8 mouse cellular contexts compared by ENCODE assay signal in the genomic region with DNA sequence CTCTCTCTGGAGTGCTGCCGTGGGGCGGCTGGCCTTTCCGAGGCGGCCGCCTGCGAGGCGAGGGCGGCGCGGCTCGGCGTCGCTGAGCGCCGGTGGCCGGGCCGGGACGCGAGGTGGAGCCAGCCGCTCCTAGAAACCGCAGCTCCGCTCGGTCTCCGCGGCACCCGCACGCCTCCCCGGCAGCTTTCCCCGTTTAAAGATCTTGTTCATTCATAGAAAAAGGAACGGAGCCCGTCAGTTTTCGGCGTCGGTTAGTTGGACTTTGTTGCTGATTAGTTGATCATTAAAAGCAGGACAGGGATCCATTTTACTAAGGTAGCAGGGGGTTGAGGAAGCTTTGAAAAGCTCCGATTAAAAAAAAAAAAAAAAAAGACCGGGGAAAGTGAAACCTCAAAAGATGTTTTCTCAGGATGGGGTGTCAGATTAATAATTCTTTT. TPM values are rescaled to one million over a fixed set of nuclear protein-coding genes. Genes with fewer than 3 reads are reported as not detected.
DNase-seq lines count a peak whose midpoint lies in the region; ATAC-seq and TF ChIP-seq lines count a peak whose summit lies in the region.

No protein-coding gene starts in this region.

- peak overlapping the region; percentile 60 for H3K4me2 ChIP-seq in liver, embryonic 13.5 days
- H3K4me2 ChIP-seq in neural tube, embryonic 12.5 days (replicated peaks): peak overlapping the region; percentile 58

- peak; percentile 49 for DNase-seq in ovary, postnatal 10 days (ENCODE audit: low spot score)
- no peak for DNase-seq in ovary, postnatal 14 days (ENCODE audit: low spot score)
- peak; percentile 66 for DNase-seq in brain, embryonic 14.5 days (ENCODE audit: low read depth)
- peak; percentile 31 for DNase-seq in forelimb bud, embryonic 11.5 days (ENCODE audit: low read depth, low spot score)
- DNase-seq in kidney, adult 8-10 months: peak; percentile 51 to 67
- DNase-seq in liver, embryonic 13.5 days: peak; percentile 48

- H3K4me1 ChIP-seq in liver, embryonic 13.5 days (replicated peaks): peaks cover 40% of the 10 kb centered on the region
- peaks cover 11% of the 10 kb centered on the region; the same call in 1 of the 2 replicates for H3K4me1 ChIP-seq in neural tube, embryonic 12.5 days

- peak overlapping the region; percentile 99 for H3K9ac ChIP-seq in liver, embryonic 13.5 days
- H3K9ac ChIP-seq in neural tube, embryonic 12.5 days: peak overlapping the region; percentile 100

- peak overlapping the region; percentile 94 for H3K4me3 ChIP-seq in liver, embryonic 13.5 days (replicated peaks)
- peak overlapping the region; percentile 97 for H3K4me3 ChIP-seq in neural tube, embryonic 12.5 days

- no peaks in the 10 kb centered on the region for H3K9me3 ChIP-seq in liver, embryonic 13.5 days (replicated peaks)
- no peaks in the 10 kb centered on the region for H3K9me3 ChIP-seq in neural tube, embryonic 12.5 days

- no peaks in the 10 kb centered on the region for H3K27me3 ChIP-seq in liver, embryonic 13.5 days
- no peaks in the 10 kb centered on the region for H3K27me3 ChIP-seq in neural tube, embryonic 12.5 days (replicated peaks)

- TF ChIP-seq CTCF in brain, embryonic 14.5 days (IDR thresholded peaks at IDR 0.05; ENCODE audit: borderline replicate concordance, extremely low read depth, insufficient read depth, insufficient read length): 0 out of 2 replicates have a peak, but pooled peaks have one; percentile 2

- under 1% methylated on average over 36 of the region's 36 CpGs for WGBS in liver, embryonic 13.5 days (ENCODE audit: insufficient replicate concordance)
- WGBS in neural tube, embryonic 12.5 days: 1% methylated on average over 32 of the region's 36 CpGs

- peaks cover 17% of the 10 kb centered on the region for H3K36me3 ChIP-seq in liver, embryonic 13.5 days
- H3K36me3 ChIP-seq in neural tube, embryonic 12.5 days: peaks cover 6% of the 10 kb centered on the region; the same call in 1 of the 2 replicates

- peak overlapping the region; percentile 97 for H3K27ac ChIP-seq in liver, embryonic 13.5 days
- peak overlapping the region; percentile 99 for H3K27ac ChIP-seq in neural tube, embryonic 12.5 days

- peak; percentile 82 for ATAC-seq in liver, embryonic 13.5 days (ENCODE audit: low read depth)
- ATAC-seq in neural tube, embryonic 12.5 days (ENCODE audit: low FRiP score, low read depth): peak; percentile 85
- ATAC-seq in monocyte, adult 5-6 weeks (replicated peaks; ENCODE audit: insufficient number of reproducible peaks, low FRiP score, low TSS enrichment, poor library complexity, severe bottlenecking): no peak

- TF ChIP-seq POLR2A in brain, embryonic 14.5 days (IDR thresholded peaks at IDR 0.05; ENCODE audit: borderline replicate concordance, extremely low read depth, insufficient read depth, insufficient read length, poor library complexity, severe bottlenecking): no peak

RNA-seq across cellular contexts. Expression of a gene that starts 0.6 kb away (rescaled TPM):
- 47.9 and 69.2 TPM in 2 replicates for polyA plus RNA-seq in brain, embryonic 14.5 days (2012; rRNA removed)
- 14.8 and 15.6 TPM in 2 replicates for polyA plus RNA-seq in liver, embryonic 13.5 days (2015; fragmentation: Nextera tagmentation; extraction: Ambion mirVana)
- polyA plus RNA-seq in neural tube, embryonic 12.5 days (2016; fragmentation: Nextera tagmentation; extraction: Ambion mirVana): 23.2 and 23.7 TPM in 2 replicates
- 192 to 279 TPM (median 244 TPM) in 3 replicates for total RNA-seq in monocyte, adult 5-6 weeks (2017)

RNA-seq across cellular contexts. Expression of a gene that starts 51.4 kb away (rescaled TPM):
- 30.4 and 32.7 TPM in 2 replicates for polyA plus RNA-seq in brain, embryonic 14.5 days (2012; rRNA removed)
- 101 and 125 TPM in 2 replicates for polyA plus RNA-seq in liver, embryonic 13.5 days (2015; fragmentation: Nextera tagmentation; extraction: Ambion mirVana)
- polyA plus RNA-seq in neural tube, embryonic 12.5 days (2016; fragmentation: Nextera tagmentation; extraction: Ambion mirVana): 109 and 116 TPM in 2 replicates
- total RNA-seq in monocyte, adult 5-6 weeks (2017): 138 to 231 TPM (median 205 TPM) in 3 replicates

RNA-seq across cellular contexts. Expression of a gene that starts 51.5 kb away (rescaled TPM):
- polyA plus RNA-seq in brain, embryonic 14.5 days (2012; rRNA removed): 39.9 and 40.9 TPM in 2 replicates
- 35.5 and 45.3 TPM in 2 replicates for polyA plus RNA-seq in liver, embryonic 13.5 days (2015; fragmentation: Nextera tagmentation; extraction: Ambion mirVana)
- 47.4 and 49.8 TPM in 2 replicates for polyA plus RNA-seq in neural tube, embryonic 12.5 days (2016; fragmentation: Nextera tagmentation; extraction: Ambion mirVana)
- 52.9 to 62.9 TPM (median 60.4 TPM) in 3 replicates for total RNA-seq in monocyte, adult 5-6 weeks (2017)

RNA-seq across cellular contexts. Expression of a gene that starts 59.9 kb away (rescaled TPM):
- 0.26 and 0.33 TPM in 2 replicates for polyA plus RNA-seq in brain, embryonic 14.5 days (2012; rRNA removed)
- not detected in 2 replicates for polyA plus RNA-seq in liver, embryonic 13.5 days (2015; fragmentation: Nextera tagmentation; extraction: Ambion mirVana)
- 0.19 TPM in 1 of 2 replicates, not detected in the other for polyA plus RNA-seq in neural tube, embryonic 12.5 days (2016; fragmentation: Nextera tagmentation; extraction: Ambion mirVana)
- not detected in 3 replicates for total RNA-seq in monocyte, adult 5-6 weeks (2017)
